Mouse (Mus musculus) forebrain, embryonic 14.5 days (tissue): ENCODE measurements around the gene C130050O18Rik. TPM values are rescaled to one million over a fixed set of nuclear protein-coding genes. Genes with fewer than 3 reads are reported as not detected.

Source experiments
- ATAC-seq: fragments of 200-750 bp; cut with Nextera tagmentation; 2 replicates; pipeline ENCODE4 v1.8.0; 2017; ENCODE audit warnings: mild to moderate bottlenecking, moderate library complexity
- DNase-seq: peaks from one replicate; pipeline ENCODE4 v3.0.0-alpha.2; 2015; ENCODE audit warnings: low spot score
- H3K27ac ChIP-seq: fragments of 300-500 bp; sonication (generic); 2 replicates; pipeline ENCODE4 v1.5.1; 2014; ENCODE audit warnings: low read depth, mild to moderate bottlenecking, control low read depth, low read length, moderate library complexity
- H3K27me3 ChIP-seq: fragments of 300-500 bp; sonication (generic); replicated peaks from 2 replicates; pipeline ENCODE4 v1.6.1; 2014; ENCODE audit warnings: low read length, control low read depth, mixed read lengths; ENCODE audit not compliant: control insufficient read depth, insufficient read depth
- H3K36me3 ChIP-seq: fragments of 300-500 bp; sonication (generic); 2 replicates; pipeline ENCODE4 v1.6.1; 2014; ENCODE audit warnings: low read length, control low read depth; ENCODE audit not compliant: control insufficient read depth, insufficient read depth
- H3K4me1 ChIP-seq: fragments of 300-500 bp; sonication (generic); 2 replicates; pipeline ENCODE4 v1.6.1; 2014; ENCODE audit warnings: antibody characterized with exemption, low read length, control low read depth; ENCODE audit not compliant: control insufficient read depth, insufficient read depth
- H3K4me2 ChIP-seq: fragments of 300-500 bp; sonication (generic); 2 replicates; pipeline ENCODE4 v1.6.1; 2014; ENCODE audit warnings: mild to moderate bottlenecking, control low read depth, low read length
- H3K4me3 ChIP-seq: fragments of 300-500 bp; sonication (generic); 2 replicates; pipeline ENCODE4 v1.5.1; 2014; ENCODE audit warnings: low read depth, low read length, control low read depth
- H3K9ac ChIP-seq: fragments of 300-500 bp; sonication (generic); 2 replicates; pipeline ENCODE4 v1.6.1; 2014; ENCODE audit warnings: mild to moderate bottlenecking, low read length, control low read depth, moderate library complexity
- H3K9me3 ChIP-seq: fragments of 300-500 bp; sonication (generic); replicated peaks from 2 replicates; pipeline ENCODE4 v1.6.1; 2016; ENCODE audit warnings: low read length, control low read depth, mixed read lengths; ENCODE audit not compliant: control insufficient read depth
- WGBS: fragments of 180-500 bp; shearing (Covaris S2); extraction: QIAGEN DNeasy Blood & Tissue Kit; methylation state at CpG from one replicate; pipeline ENCODE4 v1.1.7; 2014; 5-methylcytosine and 5-hydroxymethylcytosine counted together
- polyA plus RNA-seq: library from polyadenylated mRNA; unstranded; fragments of >200 nt; fragmentation: Nextera tagmentation; extraction: Ambion mirVana; gene quantifications from 2 replicates; pipeline ENCODE4 v1.2.1, GENCODE M21; 2014

C130050O18Rik gene
- polyA plus RNA-seq, 1 experiment from 2014 or later = 0.18 TPM

DNA sequence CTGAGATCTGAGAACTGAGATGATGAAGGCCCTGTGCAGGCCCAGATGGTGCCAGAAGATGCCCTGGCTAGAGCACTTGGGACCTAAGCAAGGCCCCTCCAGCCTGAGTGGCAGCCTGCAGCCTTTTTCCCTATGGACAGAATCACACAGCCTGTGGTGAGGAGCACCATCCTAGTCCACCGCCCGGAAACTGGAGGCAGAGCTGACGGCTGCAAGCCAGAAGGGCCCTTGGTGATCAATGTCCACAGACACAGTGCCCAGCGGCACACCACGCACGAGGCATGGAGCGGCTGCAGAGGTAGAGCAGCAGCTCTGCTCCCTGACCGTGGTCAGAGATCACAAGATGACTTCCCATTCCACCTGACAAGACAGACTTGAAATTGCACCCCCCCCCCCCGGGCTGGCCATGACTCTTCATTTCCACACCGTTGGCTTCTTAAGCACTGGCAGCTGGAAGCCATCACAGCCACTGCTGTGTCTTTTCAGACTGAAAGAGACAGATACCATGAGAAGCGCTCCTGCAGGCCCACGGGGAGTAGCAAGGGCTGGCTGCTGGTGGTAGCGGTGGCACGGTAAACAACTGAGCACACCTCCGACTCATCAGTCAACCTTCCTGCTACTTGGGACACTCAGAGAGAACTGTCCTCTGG lies 6.7 kb downstream of the C130050O18Rik start:
- WGBS = 83% methylated on average over 15 of the region's 15 CpGs
- Histone ChIP-seq H3K27ac (no peak overlapping the region), H3K27me3 (no peaks in the 10 kb centered on the region), H3K9me3 (no peaks in the 10 kb centered on the region), H3K4me1 (no peaks in the 10 kb centered on the region), H3K36me3 (0 out of 2 replicates have a peak, but pooled peaks cover 9% of the 10 kb centered on the region), H3K9ac (no peak overlapping the region), H3K4me2 (no peak overlapping the region), H3K4me3 (no peak overlapping the region)
- DNase-seq = no peak
- no peak for ATAC-seq

DNA sequence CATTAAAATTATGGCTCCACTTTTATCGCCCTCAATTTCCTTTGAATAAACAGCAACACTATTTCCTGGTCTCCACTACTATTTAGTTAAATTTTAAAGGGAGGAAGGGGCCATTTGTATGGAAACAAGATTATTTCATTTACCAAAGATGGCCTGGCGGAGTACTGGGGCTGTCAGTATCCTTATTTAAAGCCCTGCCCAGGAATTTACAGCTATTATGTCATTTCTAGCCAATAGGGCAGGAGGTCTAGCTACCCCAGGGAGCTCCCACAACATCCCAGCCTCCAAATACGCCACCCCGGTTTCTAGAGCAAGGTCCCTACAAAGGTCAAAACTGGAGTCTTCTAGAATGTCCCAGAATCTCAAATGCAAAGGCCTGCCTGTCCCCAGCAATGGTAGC lies 8.5 kb downstream of the C130050O18Rik start:
- no peak for ATAC-seq
- WGBS = 88% methylated on average over 4 of the region's 4 CpGs
- peaks cover 7% of the 10 kb centered on the region for H3K4me1 ChIP-seq
- no peak overlapping the region for H3K4me2 ChIP-seq
- H3K27me3 ChIP-seq = no peaks in the 10 kb centered on the region
- H3K36me3 ChIP-seq = 0 out of 2 replicates have a peak, but pooled peaks cover 9% of the 10 kb centered on the region
- H3K9ac ChIP-seq = no peak overlapping the region
- DNase-seq = no peak
- no peaks in the 10 kb centered on the region for H3K9me3 ChIP-seq
- H3K4me3 ChIP-seq = no peak overlapping the region
- H3K27ac ChIP-seq = no peak overlapping the region

DNA sequence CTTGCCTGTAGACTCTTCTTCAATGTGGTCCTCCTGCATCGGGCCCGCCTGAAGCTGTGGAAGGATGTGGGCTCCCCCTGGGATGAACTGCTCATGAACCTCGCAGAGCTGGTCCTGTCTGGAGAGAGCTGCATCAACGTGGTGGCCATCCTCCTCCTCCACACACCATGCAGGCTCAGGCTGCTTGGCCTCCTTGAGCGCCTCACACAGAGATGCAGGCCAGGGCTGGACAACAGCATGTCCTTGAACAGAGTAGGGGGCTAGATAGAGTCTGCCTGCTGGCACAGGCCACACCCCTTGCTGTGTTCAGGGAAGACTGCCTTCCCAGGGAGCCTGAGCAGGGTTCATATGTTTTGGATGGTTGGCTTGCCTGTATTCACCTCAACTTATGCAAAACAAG lies 9.9 kb downstream of the C130050O18Rik start:
- no peak for ATAC-seq
- Histone ChIP-seq H3K4me2 (no peak overlapping the region), H3K36me3 (0 out of 2 replicates have a peak, but pooled peaks cover 9% of the 10 kb centered on the region), H3K27ac (no peak overlapping the region), H3K4me1 (peaks cover 15% of the 10 kb centered on the region), H3K4me3 (no peak overlapping the region), H3K9me3 (no peaks in the 10 kb centered on the region), H3K9ac (no peak overlapping the region), H3K27me3 (no peaks in the 10 kb centered on the region)
- WGBS = 92% methylated on average over 5 of the region's 5 CpGs
- DNase-seq = no peak

DNA sequence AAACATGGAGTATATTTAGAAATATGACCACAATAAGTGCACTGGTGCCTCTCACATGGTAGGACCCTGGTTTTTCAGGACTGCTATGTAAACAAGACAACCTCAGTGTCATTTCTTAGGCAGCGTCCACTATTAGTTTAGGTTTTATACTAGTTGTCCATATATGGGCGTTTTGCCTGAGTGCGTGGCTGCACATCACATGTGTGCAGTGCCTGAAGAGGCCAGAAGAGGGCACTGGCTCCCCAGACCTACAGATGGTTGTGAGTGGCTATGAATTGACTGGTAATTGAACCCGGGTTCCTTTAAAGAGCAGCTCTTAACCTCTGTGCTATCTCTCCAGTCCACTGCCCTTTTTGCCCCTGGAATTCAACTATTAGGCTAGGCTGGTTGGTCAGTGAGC lies 11.9 kb downstream of the C130050O18Rik start:
- peaks cover 15% of the 10 kb centered on the region for H3K4me1 ChIP-seq
- no peak overlapping the region for H3K9ac ChIP-seq
- ATAC-seq (no peak), DNase-seq (no peak)
- H3K4me2 ChIP-seq = no peak overlapping the region
- H3K36me3 ChIP-seq = 0 out of 2 replicates have a peak, but pooled peaks cover 9% of the 10 kb centered on the region
- WGBS = 93% methylated on average over 4 of the region's 4 CpGs
- H3K9me3 ChIP-seq = no peaks in the 10 kb centered on the region
- H3K27me3 ChIP-seq = no peaks in the 10 kb centered on the region
- no peak overlapping the region for H3K27ac ChIP-seq
- H3K4me3 ChIP-seq = no peak overlapping the region

DNA sequence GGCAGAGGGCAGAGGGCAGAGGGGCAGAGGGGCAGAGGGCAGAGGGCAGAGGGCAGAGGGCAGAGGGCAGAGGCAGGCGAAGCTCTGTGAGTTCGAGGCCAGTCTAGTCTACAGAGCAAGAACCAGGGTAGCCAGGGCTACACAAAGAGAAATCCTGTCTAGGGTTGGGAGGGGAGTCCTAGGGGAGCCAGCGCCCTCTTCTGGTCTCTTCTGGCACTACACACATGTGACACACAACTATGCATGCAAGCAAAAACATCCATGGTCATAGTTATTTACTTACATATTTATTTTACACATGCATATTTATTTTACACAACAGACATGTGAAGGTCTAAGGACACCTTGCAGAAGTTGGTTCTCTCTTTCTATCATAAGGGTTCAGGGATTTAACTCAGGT lies 12.4 kb downstream of the C130050O18Rik start:
- H3K27ac ChIP-seq = no peak overlapping the region
- H3K4me1 ChIP-seq = peaks cover 21% of the 10 kb centered on the region
- H3K36me3 ChIP-seq = 0 out of 2 replicates have a peak, but pooled peaks cover 9% of the 10 kb centered on the region
- H3K9ac ChIP-seq = no peak overlapping the region
- DNase-seq (no peak), ATAC-seq (no peak)
- no peaks in the 10 kb centered on the region for H3K27me3 ChIP-seq
- no peak overlapping the region for H3K4me3 ChIP-seq
- H3K4me2 ChIP-seq = no peak overlapping the region
- 88% methylated on average over 3 of the region's 3 CpGs for WGBS
- H3K9me3 ChIP-seq = no peaks in the 10 kb centered on the region

DNA sequence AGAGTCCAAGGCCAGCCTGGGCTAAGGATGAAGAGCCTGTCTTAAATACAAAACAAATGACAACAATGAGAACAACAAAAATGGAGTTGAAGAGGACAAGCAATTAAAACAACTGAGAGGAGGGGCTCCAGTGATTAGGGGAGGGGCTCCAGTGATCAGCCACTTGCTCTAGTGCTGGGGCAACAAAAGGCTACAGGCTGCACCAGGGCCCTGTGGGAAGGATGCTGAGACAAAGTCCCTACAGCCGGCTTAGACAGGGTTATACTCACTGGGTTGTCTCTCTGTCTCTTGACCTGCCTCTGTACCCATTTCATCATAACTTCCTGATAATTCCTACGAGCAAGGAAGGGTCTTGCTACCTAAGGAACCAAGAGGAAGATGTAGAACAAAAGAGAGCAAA lies 13.0 kb downstream of the C130050O18Rik start:
- Histone ChIP-seq H3K36me3 (0 out of 2 replicates have a peak, but pooled peaks cover 9% of the 10 kb centered on the region), H3K27ac (peak overlapping the region; percentile 67), H3K9me3 (no peaks in the 10 kb centered on the region), H3K4me2 (no peak overlapping the region), H3K4me1 (peaks cover 27% of the 10 kb centered on the region), H3K4me3 (no peak overlapping the region), H3K27me3 (no peaks in the 10 kb centered on the region), H3K9ac (0 out of 2 replicates have a peak overlapping the region, but pooled peaks have one; percentile 17)
- 51% methylated on average over 2 of the region's 2 CpGs for WGBS
- no peak for DNase-seq
- 0 out of 2 replicates have a peak, but pooled peaks have one; percentile 21 for ATAC-seq

DNA sequence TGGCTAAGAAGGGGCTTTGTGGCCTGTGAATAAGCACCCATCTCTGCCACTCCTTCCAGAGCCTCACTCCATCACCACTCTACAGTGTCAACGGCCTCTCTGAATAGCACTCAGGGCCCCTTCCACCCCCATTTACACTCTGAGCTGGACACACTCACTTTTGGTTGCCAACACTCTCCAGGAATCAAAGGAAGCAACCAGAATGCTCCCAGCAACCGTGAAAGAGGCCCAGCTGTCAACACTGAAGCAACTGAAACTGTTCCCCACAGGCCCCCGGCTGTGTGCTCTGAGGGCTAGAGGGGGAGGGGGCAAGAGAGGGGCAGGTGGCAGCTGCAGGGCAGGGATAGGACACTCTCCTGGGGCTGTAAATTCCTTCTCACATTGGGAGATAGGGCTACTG lies 13.6 kb downstream of the C130050O18Rik start:
- DNase-seq (peak; percentile 76), ATAC-seq (peak; percentile 68)
- Histone ChIP-seq H3K4me1 (peaks cover 30% of the 10 kb centered on the region), H3K36me3 (0 out of 2 replicates have a peak, but pooled peaks cover 9% of the 10 kb centered on the region), H3K27me3 (no peaks in the 10 kb centered on the region), H3K27ac (peak overlapping the region; percentile 67), H3K4me2 (no peak overlapping the region), H3K4me3 (no peak overlapping the region), H3K9ac (0 out of 2 replicates have a peak overlapping the region, but pooled peaks have one; percentile 17), H3K9me3 (no peaks in the 10 kb centered on the region)
- WGBS = 11% methylated on average over 3 of the region's 3 CpGs

DNA sequence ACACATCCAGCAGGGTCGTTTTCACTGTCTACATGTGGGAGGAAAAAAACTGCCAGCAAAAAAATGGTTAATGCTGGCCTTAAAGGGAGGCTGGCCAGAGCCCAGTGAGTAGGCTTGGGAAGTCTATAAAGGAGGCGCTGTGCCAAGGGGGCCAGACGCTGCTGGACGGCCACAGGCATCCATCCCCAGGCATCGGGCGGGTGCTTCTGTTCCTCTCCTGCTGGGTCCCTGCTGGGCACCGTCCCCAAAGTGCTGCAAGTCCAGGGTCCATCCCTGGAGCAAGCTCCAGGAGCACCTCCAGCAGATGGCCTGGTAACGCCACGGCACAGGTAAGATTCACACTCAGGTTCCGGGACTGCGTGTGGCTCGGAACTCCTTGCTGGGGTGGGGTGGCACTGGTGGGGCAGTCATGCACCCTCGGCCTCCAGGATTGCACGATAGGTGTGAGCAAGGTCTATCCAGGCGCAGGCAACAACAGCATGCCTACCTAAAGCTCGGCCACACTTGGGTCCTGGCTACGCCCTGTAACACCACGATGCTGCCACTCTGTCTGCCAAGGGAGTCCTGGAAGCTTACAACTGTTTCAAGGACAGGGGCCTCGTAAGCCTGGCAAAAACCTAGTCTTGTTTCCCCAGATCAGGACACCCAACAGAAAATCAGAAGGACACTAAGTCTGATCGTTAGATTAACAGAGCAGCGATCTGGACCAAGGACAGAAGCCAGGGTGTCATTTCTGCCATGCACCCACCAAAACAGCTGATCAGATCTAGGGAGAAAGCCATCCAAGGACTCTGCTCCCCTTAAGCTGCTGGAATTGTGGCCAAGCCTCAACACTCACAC lies 18.2 kb downstream of the C130050O18Rik start, which contains the start of gene Gper1:
Gper1 (plus strand) TSS at position 126 of the 840 bp plus-strand sequence.
- DNase-seq = peak; percentile 85
- H3K27me3 ChIP-seq = no peaks in the 10 kb centered on the region
- H3K4me3 ChIP-seq = peak within 1 kb of the TSS; percentile 23
- ATAC-seq = peak; percentile 71
- H3K4me1 ChIP-seq = peaks cover 26% of the 10 kb centered on the region
- H3K9ac ChIP-seq = peak within 1 kb of the TSS; percentile 54; the same call in 1 of the 2 replicates
- WGBS = 36% methylated on average over 21 of the region's 21 CpGs
- H3K36me3 ChIP-seq = no peaks in the 10 kb centered on the region; the same call in 1 of the 2 replicates
- H3K9me3 ChIP-seq = no peaks in the 10 kb centered on the region
- peak within 1 kb of the TSS; percentile 49 for H3K4me2 ChIP-seq
- H3K27ac ChIP-seq = peak within 1 kb of the TSS; percentile 68
